Mouse (Mus musculus): Measurements from ENCODE around the gene Rpap3.

DNA sequence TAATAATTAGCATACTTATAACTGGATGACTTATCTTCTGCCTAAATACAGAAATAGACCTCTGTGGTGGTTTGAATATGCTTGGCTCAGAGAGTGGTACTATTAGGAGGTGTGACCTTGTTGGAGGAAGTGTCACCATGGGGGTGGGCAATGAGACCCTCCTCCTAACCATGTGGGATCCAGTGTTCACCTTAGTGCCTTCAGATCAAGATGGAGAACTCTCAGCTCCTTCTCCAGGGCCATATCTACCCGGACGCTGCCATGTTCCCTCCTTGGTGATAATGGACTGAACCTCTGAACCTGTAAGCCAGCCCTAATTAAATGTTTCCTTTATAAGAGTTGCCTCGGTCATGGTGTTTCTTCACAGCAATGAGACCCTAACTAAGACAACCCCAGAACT, 28.3 kb downstream of the Rpap3 start:
- TF ChIP-seq CTCF (IDR thresholded peaks at IDR 0.05; ENCODE audit: borderline replicate concordance, insufficient read depth, low read length) (no peak), POLR2A (IDR thresholded peaks at IDR 0.05; ENCODE audit: low read depth, low read length) (no peak)
